Mouse (Mus musculus): ENCODE data around the gene Tcap. TPM values are rescaled to one million over a fixed set of nuclear protein-coding genes. Genes with fewer than 3 reads are reported as not detected.

Gene Tcap
- total RNA-seq, 2 experiments from 2014 or later = 3,864 to 4,194 TPM

DNA sequence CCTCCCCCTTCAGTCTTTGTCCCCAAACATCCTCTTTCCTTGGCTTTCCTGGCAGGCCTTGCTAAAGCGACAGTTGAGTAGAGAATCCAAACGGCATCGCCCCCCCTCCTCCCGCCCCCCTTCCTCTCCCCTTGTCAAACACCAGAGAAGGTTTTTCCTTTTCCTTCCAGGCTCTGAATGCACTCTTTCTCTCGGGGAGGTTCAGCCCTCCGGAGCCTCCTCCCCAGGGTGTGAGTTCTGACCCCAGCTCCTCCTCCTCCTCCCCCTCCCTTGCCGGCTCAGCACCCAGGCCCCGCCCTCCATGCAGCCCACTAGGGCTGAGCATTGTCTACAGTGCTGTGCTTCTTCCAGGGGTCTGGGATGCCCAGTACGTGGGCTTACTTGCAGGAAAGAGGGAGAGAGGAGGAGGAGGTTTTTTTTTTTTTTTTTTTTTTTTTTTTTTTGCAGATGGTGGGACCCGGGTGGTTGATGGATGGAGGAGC is 25.8 kb downstream of the Tcap start:
- DNase-seq (ENCODE audit: low spot score) = no peak

DNA sequence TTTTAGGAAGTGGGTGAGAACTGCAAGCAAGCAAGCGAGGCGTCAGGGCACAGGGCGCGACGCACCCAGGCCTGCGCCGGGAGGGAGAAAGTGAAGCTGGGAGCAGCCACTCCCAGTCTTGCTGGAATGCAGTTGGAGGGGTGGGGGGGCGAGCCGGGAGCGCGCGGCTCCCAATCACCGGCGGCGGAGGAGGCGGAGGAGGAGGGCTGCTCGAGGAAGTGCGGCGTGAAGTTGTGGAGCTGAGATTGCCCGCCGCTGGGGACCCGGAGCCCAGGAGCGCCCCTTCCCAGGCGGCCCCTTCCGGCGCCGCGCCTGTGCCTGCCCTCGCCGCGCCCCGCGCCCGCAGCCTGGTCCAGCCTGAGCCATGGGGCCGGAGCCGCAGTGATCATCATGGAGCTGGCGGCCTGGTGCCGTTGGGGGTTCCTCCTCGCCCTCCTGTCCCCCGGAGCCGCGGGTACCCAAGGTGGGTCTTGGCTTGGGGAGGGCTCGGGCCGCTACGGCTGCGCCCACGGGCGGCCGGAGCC is 28.7 kb downstream of the Tcap start, which contains the start of gene Erbb2:
TSS of gene Erbb2 (plus strand) at position 198 of the 524 bp plus-strand sequence.
- DNase-seq (ENCODE audit: low spot score) = peak; percentile 48

DNA sequence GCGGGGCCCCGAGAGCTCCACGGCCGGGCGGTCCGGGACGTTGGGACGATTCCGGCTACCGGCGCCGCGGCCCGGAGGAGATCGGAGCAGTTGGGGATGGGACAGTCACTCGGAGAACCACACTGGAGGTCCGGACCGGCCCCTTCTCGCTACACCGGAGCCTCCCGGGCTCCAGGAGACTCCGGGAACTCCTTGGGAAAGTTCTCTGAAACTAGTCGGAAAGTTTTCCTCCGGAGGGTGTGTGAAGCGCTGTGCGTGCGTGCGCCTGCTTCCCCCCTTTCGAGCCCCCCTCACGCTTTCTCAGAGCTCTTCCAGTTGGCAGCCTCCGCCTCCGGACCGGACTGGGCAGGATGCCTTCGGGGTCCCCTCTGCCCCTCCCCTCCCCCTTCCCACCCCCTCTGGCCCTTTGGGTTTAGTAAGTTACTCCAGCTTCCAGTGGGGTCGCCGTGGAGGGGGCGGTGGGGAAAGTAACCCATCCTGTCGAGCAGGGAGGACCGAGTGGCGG is 29.2 kb downstream of the Tcap start:
- DNase-seq (ENCODE audit: low spot score) = no peak

GRCm38 (mm10) chr11:98413731-98414130 is 30.1 kb downstream of the Tcap start:
- DNase-seq (ENCODE audit: low spot score) = no peak

GRCm38 (mm10) chr11:98414162-98414561 is 30.6 kb downstream of the Tcap start:
- DNase-seq (ENCODE audit: low spot score) = no peak

DNA sequence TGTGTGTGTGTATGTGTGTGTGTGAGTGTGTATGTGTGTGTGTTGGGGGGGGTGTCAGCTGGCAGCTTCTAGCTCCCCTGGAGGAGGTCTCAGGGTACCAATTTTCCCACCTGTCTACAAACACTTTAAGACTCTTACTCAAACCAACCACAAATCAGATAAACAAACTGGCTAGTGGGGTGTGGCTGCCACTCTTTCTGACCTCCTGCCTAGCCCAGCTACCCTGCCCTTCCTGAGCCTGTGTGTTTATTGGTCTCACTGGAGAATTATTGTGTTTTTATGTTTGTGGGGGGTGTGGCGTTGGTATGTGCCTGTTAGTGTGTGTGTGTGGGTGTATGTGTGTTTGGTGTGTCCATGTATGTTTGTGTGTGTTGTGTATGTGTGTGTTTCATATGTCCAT is 33.5 kb downstream of the Tcap start:
- DNase-seq (ENCODE audit: low spot score) = no peak

GRCm38 (mm10) chr11:98418273-98418672 is 34.7 kb downstream of the Tcap start:
- DNase-seq (ENCODE audit: low spot score) = no peak

DNA sequence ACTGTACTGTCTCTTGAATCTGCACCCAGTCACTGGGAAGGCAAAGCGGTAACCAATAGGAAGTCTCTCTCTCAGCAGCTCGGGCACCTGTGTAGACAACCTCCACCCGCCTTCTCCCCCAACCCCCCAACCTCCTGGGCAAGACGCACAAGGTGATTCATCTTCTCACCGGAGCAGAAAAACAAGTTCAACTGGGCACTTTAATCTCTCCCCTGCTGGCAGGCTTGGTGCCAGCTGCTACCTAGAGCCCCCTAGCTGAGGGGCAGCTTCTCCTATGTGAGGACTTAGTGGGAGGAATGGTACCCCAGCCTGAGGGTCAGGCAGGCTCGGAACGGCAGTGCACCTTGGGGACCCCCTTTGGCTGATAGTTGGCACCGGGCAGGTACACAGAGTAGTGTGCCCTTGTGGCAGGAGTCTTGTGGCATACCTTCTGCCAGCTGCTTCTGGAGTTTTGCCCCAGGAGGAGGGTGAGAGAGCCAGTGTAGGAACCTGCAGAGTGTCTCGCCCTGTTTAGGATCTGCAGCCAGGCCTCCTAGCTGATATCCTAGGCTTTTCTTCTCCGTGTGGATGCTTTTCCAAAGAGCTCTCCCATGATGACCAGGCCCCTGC is 35.4 kb downstream of the Tcap start:
- no peak for DNase-seq (ENCODE audit: low spot score)

GRCm38 (mm10) chr11:98426592-98426991 is 43.0 kb downstream of the Tcap start:
- DNase-seq (ENCODE audit: low spot score) = no peak

GRCm38 (mm10) chr11:98428436-98428835 is 44.8 kb downstream of the Tcap start:
- no peak for DNase-seq (ENCODE audit: low spot score)

DNA sequence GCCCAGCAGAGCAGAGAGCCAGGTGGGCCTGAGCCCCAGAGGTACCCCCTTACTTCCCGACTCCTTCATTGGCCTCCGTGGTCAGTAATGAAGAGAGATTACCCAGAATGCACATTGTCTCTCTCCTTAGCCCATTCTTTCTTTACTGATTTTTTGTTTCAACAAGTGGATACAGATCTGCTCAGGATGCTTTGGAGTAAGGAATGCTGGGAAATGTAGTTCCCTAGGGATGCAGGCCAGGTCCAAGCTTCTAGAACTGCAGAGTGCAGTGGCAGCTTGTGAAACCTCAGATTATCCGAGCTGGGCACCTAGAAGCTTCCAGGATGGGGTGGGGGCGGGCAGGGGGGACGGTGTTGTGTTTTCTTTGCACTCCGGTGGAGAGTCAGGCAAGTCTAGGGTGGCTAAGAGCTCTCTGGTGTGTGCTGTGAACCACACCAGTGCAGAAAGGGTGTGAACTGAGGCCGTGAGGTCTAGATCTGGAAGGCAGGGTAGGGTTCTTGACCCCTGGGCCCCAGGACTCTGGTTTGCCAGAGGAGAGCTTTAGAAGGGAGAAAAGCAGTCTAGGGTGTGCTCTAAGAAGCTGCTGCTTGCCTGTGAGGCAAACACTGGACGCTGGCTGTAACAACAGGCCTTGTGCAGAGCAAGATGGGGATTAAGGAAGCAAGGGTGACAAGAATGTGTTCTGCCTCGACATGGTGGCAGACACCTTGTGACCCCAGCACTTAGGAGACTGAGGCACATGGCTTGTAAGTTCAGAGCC is 48.3 kb downstream of the Tcap start:
- DNase-seq (ENCODE audit: low spot score) = no peak

Other genes with a start within 250 kb of the Tcap start
- 1 to 10 TPM; 8.9 to 9.3 TPM for gene Fbxl20, start 233.4 kb upstream of the Tcap start, total RNA-seq (2021)
- 10 to 100 TPM; 24.5 to 25.3 TPM for gene Med1, start 190.5 kb upstream of the Tcap start, total RNA-seq (2021)
- 10 to 100 TPM; 11.9 to 13.5 TPM for gene Cdk12, start 180.8 kb upstream of the Tcap start, total RNA-seq (2021)
- gene Neurod2, start 54.2 kb upstream of the Tcap start, total RNA-seq (2021) = not detected
- under 1 TPM; 0.18 to 0.31 TPM for gene Ppp1r1b, start 35.4 kb upstream of the Tcap start, total RNA-seq (2021)
- gene Stard3, start 25.4 kb upstream of the Tcap start, total RNA-seq (2021) = 10 to 100 TPM; 11.1 to 13.6 TPM
- gene Pnmt, start 2.6 kb downstream of the Tcap start, total RNA-seq (2021) = 1 to 10 TPM; 1.2 to 8.2 TPM
- gene Pgap3, start 16.7 kb downstream of the Tcap start, total RNA-seq (2021) = 1 to 10 TPM; 2.3 to 3.7 TPM
- gene Erbb2, start 28.7 kb downstream of the Tcap start, total RNA-seq (2021) = 1 to 10 TPM; 1.1 to 1.7 TPM
- 10 to 100 TPM; 36.0 to 37.8 TPM for gene Mien1, start 55.2 kb downstream of the Tcap start, total RNA-seq (2021)
- under 1 TPM in 1 of 2 experiments, not detected in 1; 0.12 TPM for gene Grb7, start 62.6 kb downstream of the Tcap start, total RNA-seq (2021)
- gene Ikzf3, start 162.2 kb downstream of the Tcap start, total RNA-seq (2021) = under 1 TPM in 1 of 2 experiments, not detected in 1; 0.14 TPM
- not detected for gene Zpbp2, start 167.3 kb downstream of the Tcap start, total RNA-seq (2021)
- gene Ormdl3, start 203.6 kb downstream of the Tcap start, total RNA-seq (2021) = 10 to 100 TPM; 25.1 to 26.3 TPM
- not detected for gene Lrrc3c, start 214.5 kb downstream of the Tcap start, total RNA-seq (2021)
- 1 to 10 TPM; 4.1 to 6.6 TPM for gene Gm12355, start 241.8 kb downstream of the Tcap start, total RNA-seq (2021)
- gene Gsdma3, start 242.5 kb downstream of the Tcap start, total RNA-seq (2021) = 10 to 100 TPM in 1 of 2 experiments, 1 to 10 TPM in 1; 8.8 to 12.5 TPM